Mouse (Mus musculus): ENCODE data around the gene Aarsd1. TPM values are rescaled to one million over a fixed set of nuclear protein-coding genes. Genes with fewer than 3 reads are reported as not detected.
"Not testable (repeated sequence)": the region's sequence is repeated elsewhere in the genome, so short reads cannot be mapped to it uniquely, and the experiment has no call there.

The Aarsd1 gene
- total RNA-seq, 2 experiments from 2014 or later, result 33.4 to 42.2 TPM

DNA sequence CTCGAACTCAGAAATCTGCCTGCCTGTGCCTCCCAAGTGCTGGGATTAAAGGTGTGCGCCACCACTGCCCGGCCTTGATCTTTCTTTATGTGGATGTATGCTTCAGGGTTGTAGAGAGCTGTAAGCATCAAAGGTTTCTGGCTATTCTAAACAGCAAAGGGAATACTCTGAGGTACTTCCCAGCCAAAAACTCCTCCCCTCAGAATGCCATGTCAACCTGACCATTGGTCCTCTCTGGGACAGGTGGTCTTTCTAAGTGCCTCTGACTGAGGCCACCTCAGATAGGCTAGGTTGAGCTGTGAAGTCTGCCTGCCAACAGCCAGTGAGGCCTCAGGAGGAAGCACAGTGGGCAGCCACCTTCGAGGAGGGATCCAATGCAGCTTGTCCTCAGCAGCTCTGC is 31.5 kb upstream of the Aarsd1 start:
- intact Hi-C loops (cut with DNase I), result no loop called here
- no peak for DNase-seq (ENCODE audit: low spot score in 2 of 2)

DNA sequence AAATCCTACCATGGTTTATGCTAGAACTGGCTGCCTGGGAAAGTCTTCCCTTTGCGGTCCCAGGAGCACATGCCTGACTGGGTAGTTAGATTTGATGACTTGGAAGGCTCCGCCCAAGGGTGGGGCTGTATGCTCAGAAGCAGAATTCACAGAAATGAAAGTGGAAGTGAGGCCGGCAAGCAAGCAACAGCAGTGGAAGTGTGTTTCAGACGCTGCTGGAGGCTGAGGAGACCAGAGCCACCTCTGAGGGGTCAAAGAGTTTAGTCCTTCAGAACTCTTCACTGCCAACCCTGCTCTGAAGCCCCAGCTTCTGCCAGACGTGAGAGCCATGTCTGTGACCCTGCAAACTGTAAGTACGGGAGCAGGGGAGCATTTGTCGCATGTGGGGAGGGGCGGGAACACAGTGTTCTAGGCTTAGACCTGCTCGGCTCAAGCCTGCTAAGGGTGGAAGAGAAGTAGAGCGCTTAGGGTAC is 30.9 kb upstream of the Aarsd1 start, which contains the start of gene Ifi35:
Ifi35 (plus strand) TSS at position 134 of the 473 bp plus-strand sequence.
- intact Hi-C loops (cut with DNase I), result no loop called here
- DNase-seq (ENCODE audit: low spot score in 2 of 2), result no peak

DNA sequence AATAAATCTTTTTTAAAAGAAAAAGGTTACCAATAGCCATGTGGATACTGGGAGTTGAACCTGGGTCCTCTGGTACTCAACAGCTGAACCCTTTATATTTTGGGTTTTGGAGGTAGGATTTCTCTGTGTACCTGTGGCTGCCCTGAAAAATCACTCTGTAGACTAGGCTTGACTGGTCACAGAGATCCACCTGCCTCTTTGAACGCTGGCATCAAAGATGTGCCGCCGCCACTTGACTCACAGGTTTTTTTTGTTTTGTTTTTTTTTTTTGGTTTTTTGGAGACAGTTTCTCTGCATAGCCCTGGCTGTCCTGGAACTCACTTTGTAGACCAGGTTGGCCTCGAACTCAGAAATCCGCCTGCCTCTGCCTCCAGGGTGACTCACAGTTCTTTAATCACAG is 30.4 kb upstream of the Aarsd1 start:
- intact Hi-C loops (cut with DNase I), result no loop called here
- DNase-seq (ENCODE audit: low spot score in 2 of 2), result no peak

GRCm38 (mm10) chr11:101446860-101447259 is 29.4 kb upstream of the Aarsd1 start:
- intact Hi-C loops (cut with DNase I); DNase-seq (ENCODE audit: low spot score in 2 of 2): not testable (repeated sequence)

DNA sequence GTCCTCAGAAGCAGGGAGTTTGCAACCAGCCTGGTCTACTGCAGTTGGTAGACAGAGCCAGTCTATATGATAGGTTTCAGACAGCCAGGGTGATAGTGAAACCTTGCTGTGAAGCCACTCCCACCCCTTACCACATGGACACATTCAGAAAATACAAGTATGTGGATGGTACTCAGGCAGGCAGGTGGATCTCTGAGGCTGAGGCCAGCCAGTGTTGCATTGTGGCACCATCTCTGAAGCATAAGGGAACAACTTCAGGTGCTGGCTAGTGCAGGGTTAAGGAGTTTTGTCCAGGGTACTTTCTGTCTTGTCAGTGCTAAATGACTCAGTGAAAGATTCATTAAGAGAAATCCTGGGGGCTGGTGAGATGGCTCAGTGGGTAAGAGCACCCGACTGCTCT is 28.9 kb upstream of the Aarsd1 start:
- DNase-seq (ENCODE audit: low spot score in 2 of 2), result no peak
- intact Hi-C loops (cut with DNase I), result no loop called here

- DNase-seq (ENCODE audit: low spot score in 2 of 2), result no peak
- intact Hi-C loops (cut with DNase I), result loop anchor here (5.0 kb wide), 1 partner anchor 125 kb away; the partner anchor contains the start of gene Psme3
Observed at GRCm38 (mm10) chr11:101442760-101443159, 25.3 kb upstream of the Aarsd1 start.

GRCm38 (mm10) chr11:101442127-101442693 is 24.8 kb upstream of the Aarsd1 start, which contains the start of gene Rpl27:
Rpl27 (plus strand) TSS chr11:101442298.
- intact Hi-C loops (cut with DNase I), result loop anchor here (5.0 kb wide), 1 partner anchor 125 kb away; the partner anchor contains the start of gene Psme3
- peak; percentile 96 to 99 for DNase-seq (ENCODE audit: low spot score in 2 of 2)

GRCm38 (mm10) chr11:101441450-101442126 is 24.2 kb upstream of the Aarsd1 start:
- intact Hi-C loops (cut with DNase I), result loop anchor here (5.0 kb wide), 1 partner anchor 124 kb away; the partner anchor contains the start of gene Psme3
- DNase-seq (ENCODE audit: low spot score in 2 of 2), result not testable (repeated sequence)

GRCm38 (mm10) chr11:101438006-101438405 is 20.6 kb upstream of the Aarsd1 start:
- intact Hi-C loops (cut with DNase I); DNase-seq (ENCODE audit: low spot score in 2 of 2): not testable (repeated sequence)

GRCm38 (mm10) chr11:101436916-101437315 is 19.5 kb upstream of the Aarsd1 start:
- intact Hi-C loops (cut with DNase I), result no loop called here

DNA sequence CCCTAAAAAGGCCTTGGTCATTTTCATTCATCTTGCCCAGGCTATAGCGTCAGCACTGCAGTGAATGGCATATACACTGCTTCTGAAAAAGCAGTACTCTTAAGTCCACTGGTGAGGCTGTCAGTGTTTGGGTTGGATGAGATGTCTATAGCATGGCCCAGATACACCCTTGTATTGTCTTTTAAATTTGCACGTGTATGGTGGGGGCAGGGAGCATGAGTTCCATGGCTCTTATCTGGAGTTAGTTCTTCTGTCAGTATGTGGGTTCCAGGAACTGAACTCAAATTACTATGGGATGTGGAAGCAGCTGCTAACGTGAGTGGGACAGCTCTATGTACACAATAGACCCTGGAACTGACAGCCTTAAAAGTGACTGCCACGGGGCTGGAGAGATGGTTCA is 18.4 kb upstream of the Aarsd1 start:
- intact Hi-C loops (cut with DNase I), result no loop called here

More at GRCm38 (mm10) chr11:101436916-101437315, 19.5 kb upstream of the Aarsd1 start:
- no peak for DNase-seq (ENCODE audit: low spot score in 2 of 2)

DNA sequence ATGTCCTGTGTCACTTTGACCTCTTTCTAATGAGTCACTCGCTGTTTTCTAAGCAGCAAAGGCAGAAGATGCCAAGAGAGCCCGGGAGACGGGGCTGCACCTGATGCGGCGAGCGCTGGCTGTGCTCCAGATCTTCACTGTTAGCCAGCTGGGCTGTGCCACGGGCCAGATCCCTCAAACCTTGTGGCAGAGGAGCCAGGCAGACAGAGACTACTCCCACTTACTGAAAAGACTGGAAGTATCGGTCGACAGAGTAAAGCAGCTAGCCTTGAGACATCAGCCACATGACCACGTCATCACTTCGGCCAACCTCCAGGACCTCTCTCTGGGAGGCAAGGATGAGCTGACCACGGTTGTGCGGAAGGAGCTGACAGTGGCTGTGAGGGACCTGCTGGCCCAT is 16.0 kb upstream of the Aarsd1 start:
- DNase-seq (ENCODE audit: low spot score in 2 of 2), result no peak
- intact Hi-C loops (cut with DNase I), result no loop called here

More for the DNA sequence above, 18.4 kb upstream of the Aarsd1 start:
- DNase-seq (ENCODE audit: low spot score in 2 of 2), result no peak

GRCm38 (mm10) chr11:101431327-101431726 is 13.9 kb upstream of the Aarsd1 start:
- no peak for DNase-seq (ENCODE audit: low spot score in 2 of 2)
- intact Hi-C loops (cut with DNase I), result no loop called here

DNA sequence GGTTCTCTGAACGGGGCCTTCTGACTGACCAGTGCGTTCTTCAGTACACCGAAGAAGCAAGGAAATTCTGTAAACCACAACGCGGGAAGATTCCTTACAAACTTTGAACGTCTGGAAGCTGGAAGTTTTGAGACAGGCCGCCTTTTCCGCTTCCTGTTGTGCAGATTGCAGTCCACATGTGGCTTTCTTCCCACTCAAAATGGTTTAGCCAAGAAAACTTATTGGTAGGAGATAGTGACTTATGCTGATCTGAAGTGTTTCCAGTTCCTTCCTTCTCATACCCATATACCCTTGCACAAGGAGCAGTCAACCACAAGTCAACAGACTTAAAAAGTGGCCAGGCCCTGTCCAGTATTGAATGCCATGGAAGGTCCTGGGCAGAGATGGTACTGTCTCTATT is 8.8 kb upstream of the Aarsd1 start:
- no peak for DNase-seq (ENCODE audit: low spot score in 2 of 2)
- intact Hi-C loops (cut with DNase I), result no loop called here

DNA sequence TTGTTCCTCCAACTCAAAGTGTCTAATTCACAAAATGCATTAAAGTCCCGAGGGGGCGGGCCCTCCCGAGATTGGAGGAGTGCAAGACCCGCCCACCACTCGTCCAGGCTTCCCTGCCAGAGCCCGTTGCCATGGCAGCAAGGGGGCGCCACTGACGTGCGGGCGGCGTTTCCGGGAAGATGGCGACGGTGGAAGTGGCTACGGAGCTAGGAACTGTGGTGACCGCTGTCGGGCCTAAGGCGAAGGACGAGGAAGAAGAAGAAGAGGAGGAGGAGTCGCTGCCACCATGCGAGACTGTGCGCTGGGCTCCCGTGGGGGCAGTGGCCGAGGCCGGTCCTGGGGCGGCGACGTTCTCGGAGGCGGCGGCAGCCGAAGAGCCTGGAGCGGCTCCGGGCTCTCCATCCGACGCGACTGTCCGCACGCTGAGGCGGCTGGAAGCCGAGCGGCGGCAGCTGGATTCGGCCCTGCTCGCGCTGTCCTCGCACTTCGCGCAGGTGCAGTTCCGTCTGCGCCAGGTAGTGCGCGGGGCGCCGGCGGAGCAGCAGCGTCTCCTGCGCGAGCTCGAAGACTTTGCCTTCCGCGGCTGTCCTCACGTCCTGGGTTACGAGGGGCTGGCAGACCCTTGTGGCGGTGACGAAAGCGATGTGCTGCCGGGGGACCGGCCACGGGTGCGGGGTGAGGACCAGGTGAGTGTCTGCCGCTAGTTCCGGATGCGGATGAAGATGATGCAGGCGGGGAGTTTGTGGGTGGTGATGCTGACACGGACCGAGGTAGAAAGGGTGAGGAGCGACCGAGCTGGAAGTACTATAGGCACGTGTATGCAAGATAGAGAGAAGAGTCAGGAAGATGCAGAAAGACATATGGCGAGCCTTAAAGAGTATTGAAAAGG is 7.8 kb upstream of the Aarsd1 start, which contains the start of the genes Rundc1 and Ptges3l:
Rundc1 (plus strand) TSS at position 161 of the 889 bp plus-strand sequence.
Ptges3l (minus strand) TSS at position 409 of the 889 bp plus-strand sequence.
- intact Hi-C loops (cut with DNase I), result no loop called here

GRCm38 (mm10) chr11:101424105-101424851 is 6.9 kb upstream of the Aarsd1 start, which contains the start of gene Gm27029:
Gm27029 (minus strand) TSS chr11:101424796.
- intact Hi-C loops (cut with DNase I), result no loop called here
- DNase-seq (ENCODE audit: low spot score in 2 of 2), result peak in 1 of 2 experiments; percentile 36

More for the DNA sequence above, 7.8 kb upstream of the Aarsd1 start, which contains the start of the genes Rundc1 and Ptges3l:
- DNase-seq (ENCODE audit: low spot score in 2 of 2), result peak; percentile 97 to 98

DNA sequence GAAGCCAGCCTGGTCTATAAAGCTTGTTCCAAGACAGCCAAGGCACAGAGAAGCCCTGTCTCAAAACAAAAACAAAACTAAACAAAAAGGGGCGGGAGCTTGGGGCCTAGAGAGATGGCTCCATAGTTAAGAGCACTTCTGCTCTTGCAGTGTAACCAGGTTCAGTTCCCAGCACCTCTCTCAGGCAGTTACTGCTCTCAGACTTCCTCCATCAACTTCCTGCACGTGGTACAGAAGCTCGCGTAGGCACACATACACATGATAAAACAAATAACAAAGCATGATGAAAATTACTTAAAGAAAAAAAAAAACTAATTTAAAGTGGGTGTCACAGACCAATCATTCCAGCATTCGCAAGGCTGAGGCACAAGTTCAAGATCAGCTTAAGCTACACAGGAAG is 2.7 kb upstream of the Aarsd1 start:
- DNase-seq (ENCODE audit: low spot score in 2 of 2), result no peak
- intact Hi-C loops (cut with DNase I), result no loop called here

- no peak for DNase-seq (ENCODE audit: low spot score in 2 of 2)
- intact Hi-C loops (cut with DNase I), result no loop called here
Observed at GRCm38 (mm10) chr11:101419610-101420009, 2.2 kb upstream of the Aarsd1 start.

- intact Hi-C loops (cut with DNase I), result no loop called here
- peak; percentile 61 to 67 for DNase-seq (ENCODE audit: low spot score in 2 of 2)
Observed at GRCm38 (mm10) chr11:101418991-101419390, 1.6 kb upstream of the Aarsd1 start.
